Mouse (Mus musculus) heart, embryonic 16.5 days (tissue): ENCODE measurements around the gene Kif28. TPM values are rescaled to one million over a fixed set of nuclear protein-coding genes. Genes with fewer than 3 reads are reported as not detected.
A peak's percentile ranks its signal among the peaks of the same experiment; 100 is the strongest.
"Not testable (repeated sequence)": the region's sequence is repeated elsewhere in the genome, so short reads cannot be mapped to it uniquely, and the experiment has no call there.

Source experiments
- ATAC-seq: fragments of 200-750 bp; cut with Nextera tagmentation; replicated peaks from 2 replicates; pipeline ENCODE4 v1.8.0; 2017; ENCODE audit warnings: moderate number of reproducible peaks; ENCODE audit not compliant: insufficient read depth, low FRiP score; ENCODE audit errors: extremely low read depth
- H3K27ac ChIP-seq: fragments of 300-500 bp; sonication (generic); 2 replicates; pipeline ENCODE4 v1.5.1; 2014; ENCODE audit warnings: mild to moderate bottlenecking, low read length, control low read depth, moderate library complexity
- H3K27me3 ChIP-seq: fragments of 300-500 bp; sonication (generic); 2 replicates; pipeline ENCODE4 v1.6.1; 2014; ENCODE audit warnings: low read length, mixed read lengths; ENCODE audit not compliant: control insufficient read depth, insufficient read depth
- H3K36me3 ChIP-seq: fragments of 300-500 bp; sonication (generic); 2 replicates; pipeline ENCODE4 v1.6.1; 2014; ENCODE audit not compliant: control insufficient read depth, insufficient read depth
- H3K4me1 ChIP-seq: fragments of 300-500 bp; sonication (generic); 2 replicates; pipeline ENCODE4 v1.6.1; 2014; ENCODE audit warnings: low read length, mixed read lengths; ENCODE audit not compliant: control insufficient read depth, insufficient read depth
- H3K4me2 ChIP-seq: fragments of 300-500 bp; sonication (generic); 2 replicates; pipeline ENCODE4 v1.6.1; 2014; ENCODE audit warnings: low read depth, mild to moderate bottlenecking, control low read depth, low read length
- H3K4me3 ChIP-seq: fragments of 300-500 bp; sonication (generic); 2 replicates; pipeline ENCODE4 v1.5.1; 2014; ENCODE audit warnings: mild to moderate bottlenecking, control low read depth, low read length
- H3K9ac ChIP-seq: fragments of 300-500 bp; sonication (generic); 2 replicates; pipeline ENCODE4 v1.6.1; 2014; ENCODE audit warnings: low read length, control low read depth
- H3K9me3 ChIP-seq: fragments of 300-500 bp; sonication (generic); replicated peaks from 2 replicates; pipeline ENCODE4 v1.6.1; 2016; ENCODE audit warnings: low read length; ENCODE audit not compliant: control insufficient read depth
- WGBS: fragments of 180-500 bp; shearing (Covaris S2); extraction: QIAGEN DNeasy Blood & Tissue Kit; methylation state at CpG from one replicate; pipeline ENCODE4 v1.1.7; 2014; 5-methylcytosine and 5-hydroxymethylcytosine counted together
- polyA plus RNA-seq: library from polyadenylated mRNA; unstranded; fragments of >200 nt; fragmentation: Nextera tagmentation; extraction: Ambion mirVana; gene quantifications from 2 replicates; pipeline ENCODE4 v1.2.1, GENCODE M21; 2015

Gene Kif28
- polyA plus RNA-seq, 1 experiment from 2014 or later: 0.05 TPM

DNA sequence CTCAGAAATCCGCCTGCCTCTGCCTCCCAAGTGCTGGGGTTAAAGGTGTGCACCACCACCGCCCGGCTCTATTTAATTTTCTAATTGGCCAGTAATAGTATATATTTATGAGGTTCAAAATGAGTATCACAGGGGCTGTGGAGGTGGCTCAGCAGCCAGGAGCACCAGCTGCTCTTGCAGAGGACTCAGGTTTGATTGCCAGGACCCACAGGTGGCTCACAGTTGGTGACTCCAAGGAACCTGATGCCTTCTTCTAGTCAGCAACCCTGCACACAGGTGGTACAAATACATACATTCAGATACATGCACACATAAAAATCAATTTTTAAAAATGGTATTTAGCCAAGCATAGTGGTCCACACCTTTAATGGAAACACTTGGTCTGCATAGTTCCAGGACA, 57.1 kb downstream of the Kif28 start:
- WGBS: 96% methylated on average over 3 of the region's 3 CpGs
- peak overlapping the region; percentile 81; the same call in 1 of the 2 replicates for H3K27ac ChIP-seq

DNA sequence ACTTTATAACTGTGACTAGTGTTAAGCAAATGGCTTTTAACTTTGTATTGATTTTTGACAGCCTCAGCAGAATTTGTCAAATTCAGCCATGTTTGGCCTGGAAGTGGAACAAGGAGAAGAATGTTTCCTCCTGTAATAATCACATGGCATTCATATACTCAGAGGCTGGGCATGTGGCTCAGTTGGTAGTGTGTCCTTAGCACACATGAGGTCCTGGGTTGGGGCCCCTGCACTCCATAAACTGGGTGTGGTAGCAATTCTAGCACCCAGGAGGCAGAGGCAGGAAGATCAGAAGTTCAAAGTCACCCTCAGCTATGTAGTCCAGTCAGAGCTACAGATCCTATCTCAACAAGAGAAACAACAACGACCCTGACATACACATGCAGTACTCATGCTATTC, 57.8 kb downstream of the Kif28 start:
- no peak overlapping the region for H3K9ac ChIP-seq
- H3K27me3 ChIP-seq: no peaks in the 10 kb centered on the region
- peaks cover 27% of the 10 kb centered on the region for H3K36me3 ChIP-seq
- H3K9me3 ChIP-seq: no peaks in the 10 kb centered on the region
- 74% methylated on average over 1 of the region's 1 CpGs for whole genome bisulfite sequencing
- peaks cover 11% of the 10 kb centered on the region for H3K4me1 ChIP-seq
- H3K4me2 ChIP-seq: no peak overlapping the region
- H3K4me3 ChIP-seq: no peak overlapping the region
- no peak for ATAC-seq
- H3K27ac ChIP-seq: peak overlapping the region; percentile 39; the same call in 1 of the 2 replicates

More for the DNA sequence above, 57.1 kb downstream of the Kif28 start:
- H3K9ac ChIP-seq: no peak overlapping the region
- no peaks in the 10 kb centered on the region for H3K9me3 ChIP-seq
- peaks cover 26% of the 10 kb centered on the region for H3K36me3 ChIP-seq
- no peak overlapping the region for H3K4me2 ChIP-seq
- no peak overlapping the region for H3K4me3 ChIP-seq
- no peak for ATAC-seq
- peaks cover 11% of the 10 kb centered on the region for H3K4me1 ChIP-seq
- no peaks in the 10 kb centered on the region for H3K27me3 ChIP-seq

DNA sequence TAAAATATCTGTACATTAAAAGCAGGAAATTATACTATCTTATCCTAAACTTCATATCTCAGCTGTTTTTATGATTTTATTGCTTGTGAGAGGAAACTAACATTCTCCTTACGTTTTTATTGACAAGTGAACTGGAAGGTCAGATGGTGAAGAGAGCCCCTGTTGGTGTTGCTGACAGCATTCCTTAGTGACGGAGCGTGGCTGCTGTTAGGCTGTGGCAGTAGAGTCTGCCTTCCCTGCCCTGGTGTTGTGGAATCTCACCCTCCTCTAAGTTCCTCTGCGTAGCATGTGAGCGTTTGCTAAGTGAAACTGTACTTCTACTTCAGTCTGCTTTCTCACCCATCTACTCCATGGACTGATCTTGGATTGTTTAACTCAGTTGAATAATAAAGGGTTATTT, 58.3 kb downstream of the Kif28 start:
- Histone ChIP-seq H3K4me2 (no peak overlapping the region), H3K9me3 (no peaks in the 10 kb centered on the region), H3K4me3 (no peak overlapping the region), H3K9ac (no peak overlapping the region), H3K4me1 (peaks cover 11% of the 10 kb centered on the region), H3K27me3 (no peaks in the 10 kb centered on the region), H3K27ac (peak overlapping the region; percentile 39; the same call in 1 of the 2 replicates), H3K36me3 (peaks cover 31% of the 10 kb centered on the region)
- WGBS: 50% methylated on average over 5 of the region's 5 CpGs
- ATAC-seq: no peak; the same call in 1 of the 2 replicates

- ATAC-seq: no peak
- H3K9ac ChIP-seq: no peak overlapping the region
- H3K36me3 ChIP-seq: peaks cover 33% of the 10 kb centered on the region
- 83% methylated on average over 6 of the region's 6 CpGs for WGBS
- no peak overlapping the region for H3K4me2 ChIP-seq
- H3K4me1 ChIP-seq: peaks cover 11% of the 10 kb centered on the region
- H3K27me3 ChIP-seq: no peaks in the 10 kb centered on the region
- no peak overlapping the region for H3K4me3 ChIP-seq
- H3K9me3 ChIP-seq: no peaks in the 10 kb centered on the region
- H3K27ac ChIP-seq: no peak overlapping the region
Measured at GRCm38 (mm10) chr1:179686348-179686747, 58.7 kb downstream of the Kif28 start.

DNA sequence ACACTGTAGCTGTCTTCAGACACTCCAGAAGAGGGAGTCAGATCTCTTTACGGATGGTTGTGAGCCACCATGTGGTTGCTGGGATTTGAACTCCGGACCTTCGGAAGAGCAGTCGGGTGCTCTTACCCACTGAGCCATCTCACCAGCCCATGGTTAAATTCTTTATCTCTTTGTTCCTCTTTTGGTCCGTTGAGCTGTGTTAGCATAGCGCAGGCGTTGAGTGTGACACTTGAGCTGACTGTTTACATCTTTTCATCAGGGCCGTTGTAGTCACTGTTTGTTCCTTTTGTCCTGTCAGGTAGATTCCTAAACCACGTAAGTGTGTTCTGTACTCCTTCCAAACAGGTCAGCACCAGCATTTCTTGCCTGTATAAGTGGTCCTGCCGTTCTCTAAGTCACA, 62.3 kb downstream of the Kif28 start:
- not testable (repeated sequence) for ATAC-seq, H3K9ac ChIP-seq, H3K27ac ChIP-seq, H3K4me2 ChIP-seq, H3K9me3 ChIP-seq, H3K27me3 ChIP-seq, H3K4me3 ChIP-seq, H3K4me1 ChIP-seq
- peaks cover 47% of the 10 kb centered on the region for H3K36me3 ChIP-seq
- WGBS: 78% methylated on average over 9 of the region's 10 CpGs

DNA sequence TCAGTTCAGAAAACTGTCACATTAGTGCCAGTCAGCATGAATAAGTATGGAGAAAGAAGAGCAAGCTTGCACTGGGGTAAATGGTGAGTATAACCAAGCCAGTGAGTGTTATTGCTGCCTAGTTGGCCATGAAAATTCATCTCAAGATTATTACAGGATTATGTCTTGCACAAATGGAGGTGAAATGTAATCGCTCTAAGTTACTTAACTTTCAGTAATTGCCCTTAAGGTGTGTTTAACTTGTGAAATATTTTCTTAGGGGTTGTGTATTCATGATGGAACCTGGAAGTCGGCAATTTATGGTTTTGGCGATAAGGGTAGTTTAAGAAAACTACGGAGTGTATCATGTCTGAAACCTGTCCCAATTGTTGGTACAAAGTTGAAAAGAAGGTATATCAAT, 65.7 kb downstream of the Kif28 start:
- Histone ChIP-seq H3K27ac (no peak overlapping the region), H3K27me3 (no peaks in the 10 kb centered on the region), H3K4me2 (no peak overlapping the region), H3K4me1 (peaks cover 5% of the 10 kb centered on the region; the same call in 1 of the 2 replicates), H3K9ac (no peak overlapping the region), H3K4me3 (no peak overlapping the region), H3K36me3 (peaks cover 35% of the 10 kb centered on the region), H3K9me3 (no peaks in the 10 kb centered on the region)
- 95% methylated on average over 4 of the region's 4 CpGs for WGBS
- ATAC-seq: no peak

- Histone ChIP-seq H3K4me3 (no peak overlapping the region), H3K4me2 (no peak overlapping the region), H3K36me3 (peaks cover 31% of the 10 kb centered on the region), H3K9ac (no peak overlapping the region), H3K9me3 (no peaks in the 10 kb centered on the region), H3K4me1 (peaks cover 5% of the 10 kb centered on the region; the same call in 1 of the 2 replicates), H3K27me3 (no peaks in the 10 kb centered on the region), H3K27ac (no peak overlapping the region)
- no peak for ATAC-seq
- WGBS: 79% methylated on average over 2 of the region's 2 CpGs
Measured at GRCm38 (mm10) chr1:179677031-179677430, 68.0 kb downstream of the Kif28 start.

DNA sequence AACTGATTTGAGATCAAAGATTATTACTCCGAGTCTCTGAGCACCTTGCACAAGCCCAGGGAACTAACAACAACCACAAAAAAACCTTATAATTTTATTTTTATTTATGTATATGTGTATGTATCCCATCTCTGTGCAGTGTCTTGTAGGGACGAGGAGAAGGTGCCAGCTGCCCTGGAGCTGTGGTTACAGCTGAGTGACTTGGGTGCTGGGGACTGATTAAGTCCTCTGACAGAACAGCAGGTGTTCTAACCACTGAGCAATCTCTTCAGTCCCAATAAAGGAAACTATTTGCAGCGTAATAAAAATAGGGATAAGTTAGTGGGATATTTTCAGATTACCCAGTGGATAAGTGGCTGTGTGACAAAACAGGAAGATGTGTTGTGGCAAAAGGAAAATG, 70.7 kb downstream of the Kif28 start:
- Histone ChIP-seq H3K27me3 (no peaks in the 10 kb centered on the region), H3K27ac (no peak overlapping the region), H3K36me3 (peaks cover 28% of the 10 kb centered on the region), H3K9me3 (no peaks in the 10 kb centered on the region), H3K4me3 (no peak overlapping the region), H3K4me2 (no peak overlapping the region), H3K4me1 (peaks cover 5% of the 10 kb centered on the region; the same call in 1 of the 2 replicates), H3K9ac (no peak overlapping the region)
- no peak for ATAC-seq
- WGBS: 91% methylated on average over 3 of the region's 3 CpGs

DNA sequence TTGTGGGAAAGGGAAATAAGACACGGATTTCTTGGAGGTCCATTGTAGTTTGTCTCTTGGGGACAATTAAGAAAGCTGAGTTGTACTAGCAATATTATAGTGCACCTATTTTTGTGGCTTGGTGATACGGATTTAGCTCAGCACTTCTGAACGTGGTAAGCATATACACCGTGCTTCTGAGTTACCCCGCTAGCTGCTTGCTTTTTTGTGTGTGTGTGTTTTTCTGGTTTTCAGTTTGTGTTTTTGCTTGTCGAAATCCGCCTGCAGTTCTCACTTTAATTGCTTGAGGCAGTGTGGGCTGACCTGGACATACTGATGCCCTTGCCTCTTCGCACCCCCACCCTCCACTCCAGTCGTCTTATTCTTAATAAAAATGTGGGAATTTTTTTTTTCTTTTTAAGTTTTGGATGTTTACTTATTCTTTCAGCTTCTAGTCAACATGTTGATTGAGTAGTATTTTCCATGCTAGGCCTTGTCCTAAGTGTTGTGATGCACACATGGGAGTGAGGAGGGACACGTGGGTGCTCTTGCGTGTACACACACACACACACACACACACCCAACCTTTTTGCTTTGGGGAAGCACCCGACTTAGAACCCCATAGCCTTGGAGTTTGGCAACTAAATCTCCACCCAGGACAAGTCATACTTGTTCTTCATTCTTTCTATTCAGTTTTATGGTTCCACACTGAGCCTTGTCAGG, 76.1 kb downstream of the Kif28 start:
- peaks cover 5% of the 10 kb centered on the region; the same call in 1 of the 2 replicates for H3K4me1 ChIP-seq
- H3K9me3 ChIP-seq: no peaks in the 10 kb centered on the region
- no peak for ATAC-seq
- no peaks in the 10 kb centered on the region for H3K27me3 ChIP-seq
- H3K27ac ChIP-seq: peak overlapping the region; percentile 93
- H3K4me3 ChIP-seq: peak overlapping the region; percentile 74
- 19% methylated on average over 12 of the region's 12 CpGs for WGBS
- peak overlapping the region; percentile 91 for H3K9ac ChIP-seq
- H3K36me3 ChIP-seq: peaks cover 8% of the 10 kb centered on the region; the same call in 1 of the 2 replicates
- peak overlapping the region; percentile 87 for H3K4me2 ChIP-seq
